Mouse (Mus musculus) lung, postnatal 0 days (tissue): ENCODE measurements around the gene Aebp1.

Experiments
- CTCF ChIP-seq: IDR thresholded peaks from 2 replicates; pipeline ENCODE4 v1.5.1; 2016; ENCODE audit warnings: antibody characterized with exemption, mild to moderate bottlenecking
- EP300 ChIP-seq: IDR thresholded peaks from 2 replicates; pipeline ENCODE4 v1.6.1; 2016; ENCODE audit warnings: antibody characterized with exemption, mild to moderate bottlenecking, control low read depth

GRCm38 (mm10) chr11:5813381-5813780 lies 48.4 kb upstream of the Aebp1 start:
- TF ChIP-seq EP300, result no peak
- TF ChIP-seq CTCF, result no peak
